Mouse (Mus musculus): ENCODE data around the gene Nek6. TPM values are rescaled to one million over a fixed set of nuclear protein-coding genes. Genes with fewer than 3 reads are reported as not detected.

Nek6 gene
- polyA plus RNA-seq, 1 experiment from 2014 or later: 157 TPM

GRCm38 (mm10) chr2:38594874-38595273 lies 83.4 kb downstream of the Nek6 start:
- POLR2A ChIA-PET: no interaction called here
- no peaks in the 10 kb centered on the region for H3K27me3 ChIP-seq
- CTCF ChIA-PET: interaction anchor here (1.3 to 1.8 kb wide), 2 partner anchors 20 to 165 kb away, joined by 3 to 8 read pairs; no protein-coding TSS in a partner anchor
- TF ChIP-seq CTCF (IDR thresholded peaks at IDR 0.05): no peak
- ATAC-seq (no peak), DNase-seq (ENCODE audit: low read depth, low spot score) (no peak)
- in situ Hi-C loops (cut with MboI; ENCODE audit: low pct_unique_long_range_greater_than_20kb): loop anchor here (5.0 kb wide), 1 partner anchor 168 kb away; no protein-coding TSS in a partner anchor

GRCm38 (mm10) chr2:38597896-38598295 lies 86.5 kb downstream of the Nek6 start:
- CTCF ChIA-PET: interaction anchor here (0.6 to 1.6 kb wide), 5 partner anchors 23 to 169 kb away, joined by 3 to 4 read pairs (median 3); no protein-coding TSS in a partner anchor
- POLR2A ChIA-PET: interaction anchor here (1.0 kb wide), 1 partner anchor 18 kb away, joined by 4 read pairs; no protein-coding TSS in a partner anchor
- in situ Hi-C loops (cut with MboI; ENCODE audit: low pct_unique_long_range_greater_than_20kb): no loop called here
- peak; percentile 59 for TF ChIP-seq CTCF (IDR thresholded peaks at IDR 0.05)
- DNase-seq (ENCODE audit: low read depth, low spot score) (no peak), ATAC-seq (no peak)
- H3K27me3 ChIP-seq: no peaks in the 10 kb centered on the region

GRCm38 (mm10) chr2:38598395-38598794 lies 87.0 kb downstream of the Nek6 start:
- POLR2A ChIA-PET: interaction anchor here (1.0 kb wide), 1 partner anchor 18 kb away, joined by 4 read pairs; no protein-coding TSS in a partner anchor
- no peak for TF ChIP-seq CTCF (IDR thresholded peaks at IDR 0.05)
- no peaks in the 10 kb centered on the region for H3K27me3 ChIP-seq
- CTCF ChIA-PET: interaction anchor here (0.6 to 1.6 kb wide), 4 partner anchors 22 to 169 kb away, joined by 3 to 4 read pairs (median 3); no protein-coding TSS in a partner anchor
- in situ Hi-C loops (cut with MboI; ENCODE audit: low pct_unique_long_range_greater_than_20kb): no loop called here
- DNase-seq (ENCODE audit: low read depth, low spot score): no peak
- no peak for ATAC-seq

- ChIA-PET POLR2A (interaction anchor here (0.6 to 1.3 kb wide), 2 partner anchors 11 to 1267 kb away, joined by 3 to 4 read pairs; no protein-coding TSS in a partner anchor), CTCF (interaction anchor here (1.1 to 2.1 kb wide), 4 partner anchors 8 to 167 kb away, joined by 3 to 8 read pairs (median 6); no protein-coding TSS in a partner anchor)
- in situ Hi-C loops (cut with MboI; ENCODE audit: low pct_unique_long_range_greater_than_20kb): no loop called here
Measured at GRCm38 (mm10) chr2:38600842-38601241, 89.4 kb downstream of the Nek6 start.

GRCm38 (mm10) chr2:38607716-38608115 lies 96.3 kb downstream of the Nek6 start:
- no peaks in the 10 kb centered on the region for H3K27me3 ChIP-seq
- DNase-seq (ENCODE audit: low read depth, low spot score) (no peak), ATAC-seq (no peak)
- in situ Hi-C loops (cut with MboI; ENCODE audit: low pct_unique_long_range_greater_than_20kb): no loop called here
- POLR2A ChIA-PET: no interaction called here
- CTCF ChIA-PET: no interaction called here
- no peak for TF ChIP-seq CTCF (IDR thresholded peaks at IDR 0.05)

More at GRCm38 (mm10) chr2:38600842-38601241, 89.4 kb downstream of the Nek6 start:
- TF ChIP-seq CTCF (IDR thresholded peaks at IDR 0.05): no peak
- ATAC-seq (no peak), DNase-seq (ENCODE audit: low read depth, low spot score) (no peak)
- no peaks in the 10 kb centered on the region for H3K27me3 ChIP-seq

GRCm38 (mm10) chr2:38608831-38609309 lies 97.4 kb downstream of the Nek6 start:
- ATAC-seq: no peak
- DNase-seq (ENCODE audit: low read depth, low spot score): no peak

GRCm38 (mm10) chr2:38609310-38609709 lies 97.9 kb downstream of the Nek6 start:
- CTCF ChIA-PET: interaction anchor here (0.6 to 2.2 kb wide), 4 partner anchors 9 to 49 kb away, joined by 3 to 8 read pairs (median 3); no protein-coding TSS in a partner anchor
- ATAC-seq (no peak), DNase-seq (ENCODE audit: low read depth, low spot score) (no peak)
- no peak for TF ChIP-seq CTCF (IDR thresholded peaks at IDR 0.05)
- in situ Hi-C loops (cut with MboI; ENCODE audit: low pct_unique_long_range_greater_than_20kb): no loop called here
- POLR2A ChIA-PET: no interaction called here
- H3K27me3 ChIP-seq: no peaks in the 10 kb centered on the region

More at GRCm38 (mm10) chr2:38608831-38609309, 97.4 kb downstream of the Nek6 start:
- in situ Hi-C loops (cut with MboI; ENCODE audit: low pct_unique_long_range_greater_than_20kb): no loop called here
- H3K27me3 ChIP-seq: no peaks in the 10 kb centered on the region
- POLR2A ChIA-PET: no interaction called here
- TF ChIP-seq CTCF (IDR thresholded peaks at IDR 0.05): no peak
- CTCF ChIA-PET: interaction anchor here (1.0 to 2.2 kb wide), 2 partner anchors 9 to 19 kb away, joined by 3 to 8 read pairs; no protein-coding TSS in a partner anchor

- CTCF ChIA-PET: interaction anchor here (1.3 to 2.2 kb wide), 4 partner anchors 8 to 48 kb away, joined by 3 to 8 read pairs (median 4); no protein-coding TSS in a partner anchor
- DNase-seq (ENCODE audit: low read depth, low spot score): no peak
- ATAC-seq: no peak
- POLR2A ChIA-PET: no interaction called here
- TF ChIP-seq CTCF (IDR thresholded peaks at IDR 0.05): no peak
- in situ Hi-C loops (cut with MboI; ENCODE audit: low pct_unique_long_range_greater_than_20kb): no loop called here
- no peaks in the 10 kb centered on the region for H3K27me3 ChIP-seq
Measured at GRCm38 (mm10) chr2:38610161-38610560, 98.7 kb downstream of the Nek6 start.

GRCm38 (mm10) chr2:38612596-38612995 lies 101.2 kb downstream of the Nek6 start:
- POLR2A ChIA-PET: interaction anchor here (1.0 kb wide), 1 partner anchor 13 kb away, joined by 4 read pairs; no protein-coding TSS in a partner anchor
- ATAC-seq: no peak
- CTCF ChIA-PET: no interaction called here
- DNase-seq (ENCODE audit: low read depth, low spot score): no peak
- no peaks in the 10 kb centered on the region for H3K27me3 ChIP-seq
- TF ChIP-seq CTCF (IDR thresholded peaks at IDR 0.05): no peak
- in situ Hi-C loops (cut with MboI; ENCODE audit: low pct_unique_long_range_greater_than_20kb): no loop called here

- ChIA-PET POLR2A (interaction anchor here (0.9 kb wide), 1 partner anchor 185 kb away, joined by 3 read pairs; no protein-coding TSS in a partner anchor), CTCF (interaction anchor here (1.2 to 2.4 kb wide), 2 partner anchors 25 to 39 kb away, joined by 3 to 8 read pairs; no protein-coding TSS in a partner anchor)
- TF ChIP-seq CTCF (IDR thresholded peaks at IDR 0.05): no peak
- DNase-seq (ENCODE audit: low read depth, low spot score) (no peak), ATAC-seq (no peak)
- H3K27me3 ChIP-seq: no peaks in the 10 kb centered on the region
- in situ Hi-C loops (cut with MboI; ENCODE audit: low pct_unique_long_range_greater_than_20kb): no loop called here
Measured at GRCm38 (mm10) chr2:38613576-38613975, 102.1 kb downstream of the Nek6 start.

GRCm38 (mm10) chr2:38614437-38614836 lies 103.0 kb downstream of the Nek6 start:
- POLR2A ChIA-PET: no interaction called here
- no peak for TF ChIP-seq CTCF (IDR thresholded peaks at IDR 0.05)
- in situ Hi-C loops (cut with MboI; ENCODE audit: low pct_unique_long_range_greater_than_20kb): no loop called here

More at GRCm38 (mm10) chr2:38614437-38614836, 103.0 kb downstream of the Nek6 start:
- DNase-seq (ENCODE audit: low read depth, low spot score) (no peak), ATAC-seq (no peak)
- no peaks in the 10 kb centered on the region for H3K27me3 ChIP-seq
- CTCF ChIA-PET: interaction anchor here (1.2 to 2.4 kb wide), 2 partner anchors 24 to 38 kb away, joined by 3 to 8 read pairs; no protein-coding TSS in a partner anchor

All from Patski (cell line).